Mouse (Mus musculus) olfactory bulb, adult 2 months (tissue): ENCODE data around the gene 4921524J17Rik.

Experiments used
- CTCF ChIP-seq: fragments of 200-500 bp; IDR thresholded peaks from 2 replicates; pipeline ENCODE4 v1.5.1; 2012; ENCODE audit warnings: low read depth, mild to moderate bottlenecking, low read length, moderate library complexity; ENCODE audit not compliant: insufficient read depth
- POLR2A ChIP-seq: fragments of 200-500 bp; IDR thresholded peaks from 2 replicates; pipeline ENCODE4 v1.6.1; 2012; ENCODE audit warnings: mild to moderate bottlenecking, low read depth, low read length, moderate library complexity; ENCODE audit not compliant: insufficient read depth

DNA sequence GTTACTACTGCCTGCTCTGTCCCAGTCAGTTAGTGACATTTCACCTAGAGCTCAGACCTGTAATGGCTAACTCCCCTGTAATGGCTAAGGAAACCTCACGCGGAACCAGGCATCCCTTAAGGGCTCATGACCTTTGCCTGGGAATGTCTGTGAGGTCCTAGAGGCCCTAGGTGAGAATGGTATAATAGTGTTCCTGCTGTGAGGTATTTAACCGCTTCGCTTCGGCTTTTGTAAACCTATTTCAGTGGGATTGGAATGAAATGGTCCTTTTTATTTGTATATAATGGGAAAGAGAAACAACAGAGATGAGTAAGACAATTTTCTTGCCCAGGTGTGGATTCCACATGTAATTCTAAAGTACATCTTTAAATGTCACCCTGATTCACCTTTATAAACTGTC, 8.9 kb upstream of the 4921524J17Rik start:
- TF ChIP-seq CTCF (no peak), POLR2A (no peak)
